Mouse (Mus musculus) gastrocnemius, postnatal 36 days (tissue): ENCODE results near the gene Abca1. TPM values are rescaled to one million over a fixed set of nuclear protein-coding genes. Genes with fewer than 3 reads are reported as not detected.

Experiments
- DNase-seq, 2 experiments: peaks; one replicate each; pipeline ENCODE4 v3.0.0; 2022
- intact Hi-C: fragments of 180-260 bp; cut with DNase I; formaldehyde crosslinking; loops from one replicate; pipeline ENCODE4 v1.15.1; 2025
- total RNA-seq, 2 experiments: library from RNA; stranded (reverse); gene quantifications; 2 replicates each; pipeline ENCODE4 v1.2.3; 2021

Gene Abca1
- total RNA-seq, 2 experiments from 2014 or later = 6.3 to 7.2 TPM

GRCm38 (mm10) chr4:53094331-53094730, 65.4 kb downstream of the Abca1 start:
- no peak for DNase-seq
- intact Hi-C loops = no loop called here

DNA sequence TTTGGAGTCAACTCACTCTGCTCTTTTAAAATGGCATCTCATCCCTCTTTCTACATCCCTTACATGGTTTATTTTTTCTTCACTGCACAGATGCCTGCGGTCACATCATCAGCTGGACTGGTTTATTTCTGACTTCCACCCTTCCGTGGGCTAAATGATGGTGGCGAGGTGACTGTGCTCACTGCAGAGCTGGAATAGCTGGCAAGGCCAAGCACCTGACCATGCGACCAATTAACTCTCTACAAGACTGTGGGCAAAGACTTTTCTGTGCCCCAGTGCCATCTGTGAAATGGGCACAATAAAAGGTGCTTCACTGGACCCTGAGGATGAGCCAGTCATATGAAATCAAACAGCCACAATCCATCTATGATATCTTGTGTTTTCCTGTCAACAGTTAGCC, 66.1 kb downstream of the Abca1 start:
- DNase-seq = no peak
- intact Hi-C loops = no loop called here

DNA sequence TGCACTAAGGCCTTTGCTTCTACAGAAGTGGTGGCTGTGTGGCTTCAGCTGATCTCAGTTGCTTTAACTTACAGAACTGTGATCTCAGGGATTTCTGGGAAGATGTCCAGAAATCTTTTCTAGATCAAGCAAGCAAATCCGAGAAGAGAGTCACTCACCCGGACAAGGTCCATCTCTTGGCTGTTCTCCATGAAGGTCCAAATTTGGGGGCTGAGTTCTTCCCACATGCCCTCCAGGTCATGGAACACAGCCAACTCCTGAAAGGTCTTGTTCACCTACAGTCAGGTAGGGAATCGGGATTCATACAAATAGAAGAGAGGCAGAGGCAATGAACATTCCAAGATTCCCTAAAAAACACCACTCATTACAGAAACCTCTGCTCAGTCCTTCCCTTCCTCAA, 70.1 kb downstream of the Abca1 start:
- intact Hi-C loops = no loop called here

DNA sequence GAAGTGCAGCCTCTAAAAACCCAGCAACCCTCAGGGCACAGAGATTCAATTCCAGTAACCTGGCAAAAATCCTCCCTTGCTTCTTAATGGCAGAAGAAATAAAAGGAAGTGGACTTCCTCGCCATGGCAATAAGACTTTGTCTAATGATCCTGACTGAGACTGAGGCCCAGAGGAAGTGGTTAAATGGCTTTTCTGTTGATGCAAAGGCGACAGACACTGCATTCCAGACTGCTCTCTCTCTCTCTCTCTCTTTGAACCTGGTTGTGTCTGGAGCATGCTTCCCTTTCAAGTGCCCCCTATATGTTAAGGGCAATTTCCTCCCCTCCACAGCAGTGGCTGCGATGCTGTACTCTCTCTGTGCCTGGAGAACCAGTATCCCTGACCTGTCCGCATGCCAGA, 70.7 kb downstream of the Abca1 start:
- intact Hi-C loops = no loop called here
- DNase-seq = no peak

More for the DNA sequence above, 70.1 kb downstream of the Abca1 start:
- DNase-seq = no peak

DNA sequence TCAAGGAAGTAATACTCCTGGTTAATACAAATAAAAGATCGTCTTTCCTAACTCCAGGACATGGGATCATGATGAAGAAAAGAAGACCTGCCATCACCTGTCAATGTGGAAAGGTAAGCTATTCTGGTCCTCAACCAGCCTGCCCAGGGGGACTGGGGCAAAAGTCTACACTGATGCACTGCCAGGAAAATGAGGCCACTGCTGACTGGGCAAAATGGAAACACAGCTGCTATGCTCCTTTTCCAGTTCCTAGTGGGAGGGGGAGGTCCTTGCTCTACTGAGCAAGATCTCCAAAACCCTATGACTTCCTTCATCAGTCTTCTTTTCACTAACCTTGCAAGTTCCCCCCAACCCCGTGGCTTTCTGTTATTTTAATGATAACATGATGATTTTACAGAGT, 73.1 kb downstream of the Abca1 start:
- DNase-seq = no peak
- intact Hi-C loops = loop anchor here (2.0 kb wide), 1 partner anchor 20 kb away; no protein-coding TSS in a partner anchor

DNA sequence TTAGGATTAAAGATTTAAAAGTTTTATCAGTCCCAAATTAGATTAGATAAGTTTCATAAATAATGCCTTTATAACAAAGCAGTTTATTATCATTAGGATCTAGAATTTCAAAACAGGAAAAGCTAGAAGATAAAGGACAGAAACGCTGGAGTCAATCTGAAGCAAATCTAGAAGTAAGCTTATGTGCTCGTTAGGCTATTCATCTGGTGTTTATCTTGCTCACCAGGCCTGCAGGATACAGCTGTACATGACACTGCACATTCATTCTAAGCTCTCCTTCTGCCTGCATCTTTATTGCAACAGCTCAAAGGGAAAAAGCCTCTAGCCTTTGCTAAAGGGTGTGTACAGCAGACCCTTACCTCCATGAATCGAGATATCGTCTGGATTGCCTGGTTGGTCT, 74.1 kb downstream of the Abca1 start:
- intact Hi-C loops = loop anchor here (2.0 kb wide), 1 partner anchor 19 kb away; no protein-coding TSS in a partner anchor

DNA sequence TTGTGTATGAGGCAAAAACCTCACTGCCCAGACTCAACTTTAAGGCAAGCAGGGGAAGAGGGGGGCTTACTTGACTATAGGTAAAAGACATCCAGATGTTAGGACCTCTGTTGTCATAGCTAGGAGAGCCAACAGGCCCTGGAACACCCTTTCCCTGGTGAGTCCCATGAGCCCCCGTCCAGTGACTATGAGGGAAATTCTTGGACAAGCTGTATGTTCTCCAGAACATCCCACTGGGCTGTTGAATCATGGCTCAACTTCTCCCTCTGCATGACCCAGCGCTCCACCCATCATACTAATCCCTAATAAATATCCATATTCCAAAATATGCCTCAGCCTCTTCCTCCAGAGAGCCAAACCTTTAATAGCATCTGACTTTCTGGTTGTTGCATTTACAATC, 76.6 kb downstream of the Abca1 start:
- DNase-seq = peak in 1 of 2 experiments; percentile 18
- intact Hi-C loops = no loop called here

More for the DNA sequence above, 74.1 kb downstream of the Abca1 start:
- no peak for DNase-seq

GRCm38 (mm10) chr4:53082451-53082850, 77.2 kb downstream of the Abca1 start:
- DNase-seq = no peak
- intact Hi-C loops = no loop called here

DNA sequence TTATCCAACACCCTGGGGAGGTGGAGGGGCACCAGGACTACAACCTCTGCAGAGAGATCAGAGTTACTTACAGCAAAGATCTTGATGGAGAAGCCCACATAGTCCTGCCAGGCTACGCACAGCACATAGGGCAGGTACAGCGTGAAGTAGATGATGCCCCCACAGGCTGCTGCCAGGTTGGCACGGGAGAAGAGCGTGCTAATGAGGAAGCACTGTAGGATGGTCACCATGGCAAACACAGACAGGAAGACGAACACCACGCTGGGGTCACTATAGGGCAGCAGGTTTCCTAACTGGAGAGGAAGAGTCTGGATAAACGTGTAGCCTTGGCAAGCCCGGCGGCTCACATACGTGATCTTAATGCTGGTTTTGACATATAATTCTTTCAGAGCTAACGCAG, 77.8 kb downstream of the Abca1 start:
- DNase-seq = no peak
- intact Hi-C loops = no loop called here

GRCm38 (mm10) chr4:53080290-53080689, 79.4 kb downstream of the Abca1 start:
- intact Hi-C loops = no loop called here
- no peak for DNase-seq

DNA sequence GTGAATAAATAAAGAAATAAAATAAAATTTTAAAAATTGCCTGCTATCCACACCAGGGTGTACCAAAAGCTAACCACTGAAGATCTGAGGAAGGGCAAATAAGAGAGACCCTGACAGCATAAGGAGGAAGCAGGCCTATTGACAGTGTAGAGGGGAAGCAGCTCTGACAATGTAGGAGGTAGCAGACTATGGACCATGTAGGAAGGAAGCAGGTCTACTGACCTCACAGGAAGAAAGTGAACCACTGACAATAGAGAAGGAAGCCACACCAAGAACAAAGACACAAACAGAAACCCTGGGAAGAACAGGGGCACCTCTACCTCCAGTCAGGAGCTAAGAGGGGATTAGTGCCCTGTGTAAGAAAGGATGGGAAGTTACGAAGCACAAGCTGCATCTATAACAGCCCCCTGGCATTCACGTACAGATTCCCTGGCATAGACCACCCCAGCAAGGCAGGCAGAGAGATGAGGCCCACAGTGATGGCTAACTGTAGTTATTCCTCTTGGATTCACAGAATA, 80.8 kb downstream of the Abca1 start:
- DNase-seq = no peak
- intact Hi-C loops = no loop called here

- intact Hi-C loops = no loop called here
- DNase-seq = no peak
Measured at GRCm38 (mm10) chr4:53076788-53077350, 82.8 kb downstream of the Abca1 start.

DNA sequence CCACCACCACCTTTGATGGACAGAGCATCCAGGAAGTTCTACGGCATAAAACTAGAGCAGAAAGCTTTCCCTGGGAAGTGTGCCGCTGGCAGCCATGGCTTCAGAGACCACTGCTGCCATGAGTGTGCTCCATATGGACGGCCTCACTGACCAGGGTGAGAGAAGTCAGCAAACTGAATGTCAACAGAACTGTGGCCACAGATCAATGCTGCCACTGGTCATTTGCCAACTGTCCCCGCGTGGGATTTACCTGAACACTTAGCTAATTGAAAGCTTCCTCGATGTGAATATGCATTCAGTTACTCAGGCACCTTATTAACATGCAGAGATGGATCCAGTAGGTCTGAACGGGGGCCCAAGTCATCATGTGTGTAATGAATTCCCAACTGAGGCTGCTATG, 86.7 kb downstream of the Abca1 start:
- no peak for DNase-seq
- intact Hi-C loops = no loop called here

GRCm38 (mm10) chr4:53062301-53063008, 97.2 kb downstream of the Abca1 start:
- DNase-seq = no peak
- intact Hi-C loops = no loop called here

- intact Hi-C loops = no loop called here
- no peak for DNase-seq
Measured at GRCm38 (mm10) chr4:53046238-53047022, 113.3 kb downstream of the Abca1 start.

GRCm38 (mm10) chr4:53045807-53046206, 113.9 kb downstream of the Abca1 start:
- intact Hi-C loops = no loop called here
- DNase-seq = no peak

DNA sequence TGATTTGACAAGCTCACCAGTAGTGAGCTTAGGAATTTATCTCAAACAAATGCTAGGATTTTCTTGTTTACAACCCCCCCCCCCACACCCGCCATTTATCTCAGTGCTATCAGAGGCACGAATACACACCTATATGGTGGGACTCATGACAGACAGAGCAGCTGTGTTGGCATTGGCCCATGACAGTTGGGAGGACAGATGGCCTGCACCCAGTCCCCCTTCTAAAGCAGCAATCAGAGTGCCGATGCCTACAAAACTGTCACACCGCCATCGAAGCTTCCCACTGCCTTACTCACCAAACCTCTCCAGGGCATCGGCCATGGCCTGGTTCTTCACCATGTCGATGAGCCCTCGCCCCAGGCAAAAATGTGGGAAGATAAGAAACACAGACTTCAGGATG, 115.9 kb downstream of the Abca1 start:
- no peak for DNase-seq
- intact Hi-C loops = no loop called here

- no peak for DNase-seq
- intact Hi-C loops = no loop called here
Measured at GRCm38 (mm10) chr4:53030326-53030948, 129.3 kb downstream of the Abca1 start.

- intact Hi-C loops = no loop called here
- DNase-seq = no peak
Measured at GRCm38 (mm10) chr4:53027811-53028210, 131.9 kb downstream of the Abca1 start.

- DNase-seq = no peak
Measured at GRCm38 (mm10) chr4:53024397-53024796, 135.3 kb downstream of the Abca1 start.

More at GRCm38 (mm10) chr4:53024397-53024796, 135.3 kb downstream of the Abca1 start:
- intact Hi-C loops = no loop called here
